Mouse (Mus musculus) adrenal gland, adult (tissue): ENCODE data around the gene Fam160a1.

Experiments used
- DNase-seq, 2 experiments: peaks; one replicate each; pipeline ENCODE4 v3.0.0; 2022 to 2023; ENCODE audit warnings: low spot score in 1 of 2; ENCODE audit not compliant: inconsistent age in 2 of 2

Fam160a1 gene

GRCm38 (mm10) chr3:85685271-85685670, 131.8 kb downstream of the Fam160a1 start:
- no peak for DNase-seq

- DNase-seq, result no peak
These were observed 133.5 kb downstream of the Fam160a1 start for GRCm38 (mm10) chr3:85683618-85684017.

GRCm38 (mm10) chr3:85681136-85681535, 136.0 kb downstream of the Fam160a1 start:
- DNase-seq, result no peak

GRCm38 (mm10) chr3:85679960-85680359, 137.1 kb downstream of the Fam160a1 start:
- DNase-seq, result no peak

GRCm38 (mm10) chr3:85679312-85679933, 137.7 kb downstream of the Fam160a1 start:
- DNase-seq, result no peak

- no peak for DNase-seq
These were observed 139.1 kb downstream of the Fam160a1 start for GRCm38 (mm10) chr3:85677952-85678351.

- DNase-seq, result no peak
These were observed 140.0 kb downstream of the Fam160a1 start for GRCm38 (mm10) chr3:85677133-85677532.

- no peak for DNase-seq
These were observed 147.2 kb downstream of the Fam160a1 start for GRCm38 (mm10) chr3:85669844-85670243.

- no peak for DNase-seq
These were observed 149.4 kb downstream of the Fam160a1 start for GRCm38 (mm10) chr3:85667683-85668082.

GRCm38 (mm10) chr3:85666736-85667135, 150.4 kb downstream of the Fam160a1 start:
- no peak for DNase-seq

GRCm38 (mm10) chr3:85666166-85666565, 150.9 kb downstream of the Fam160a1 start:
- DNase-seq, result no peak

- DNase-seq, result no peak
These were observed 152.4 kb downstream of the Fam160a1 start for GRCm38 (mm10) chr3:85664591-85665171.

GRCm38 (mm10) chr3:85663826-85664225, 153.3 kb downstream of the Fam160a1 start:
- no peak for DNase-seq

GRCm38 (mm10) chr3:85661926-85662813, 154.9 kb downstream of the Fam160a1 start:
- no peak for DNase-seq

GRCm38 (mm10) chr3:85659681-85660080, 157.4 kb downstream of the Fam160a1 start:
- DNase-seq, result no peak

- no peak for DNase-seq
These were observed 161.6 kb downstream of the Fam160a1 start for GRCm38 (mm10) chr3:85655538-85655937.

- DNase-seq, result no peak
These were observed 164.1 kb downstream of the Fam160a1 start for GRCm38 (mm10) chr3:85652727-85653665.

GRCm38 (mm10) chr3:85649176-85649575, 167.9 kb downstream of the Fam160a1 start:
- DNase-seq, result no peak

- no peak for DNase-seq
These were observed 171.5 kb downstream of the Fam160a1 start for GRCm38 (mm10) chr3:85645517-85646004.

GRCm38 (mm10) chr3:85644814-85645213, 172.3 kb downstream of the Fam160a1 start:
- no peak for DNase-seq

- DNase-seq, result no peak
These were observed 175.3 kb downstream of the Fam160a1 start for GRCm38 (mm10) chr3:85641751-85642150.
